Mouse (Mus musculus) brown adipose tissue, adult 24 weeks (tissue): ENCODE results near the gene Jak3. TPM values are rescaled to one million over a fixed set of nuclear protein-coding genes. Genes with fewer than 3 reads are reported as not detected.

ENCODE experiments used
- H3K27ac ChIP-seq: fragments of 200-500 bp; replicated peaks from 2 replicates; pipeline ENCODE4 v1.5.1; 2012; ENCODE audit warnings: low read depth, mild to moderate bottlenecking, low read length
- H3K4me1 ChIP-seq: fragments of 200-500 bp; 2 replicates; pipeline ENCODE4 v1.6.1; 2012; ENCODE audit warnings: low read length, mixed read lengths; ENCODE audit not compliant: control insufficient read depth, insufficient read depth, insufficient read length
- H3K4me3 ChIP-seq: fragments of 200-500 bp; 2 replicates; pipeline ENCODE4 v1.5.1; 2012; ENCODE audit warnings: low read depth, mild to moderate bottlenecking, low read length, moderate library complexity; ENCODE audit not compliant: insufficient read depth
- polyA plus RNA-seq: library from polyadenylated mRNA; stranded (reverse); fragments of >200 nt; gene quantifications from 2 replicates; pipeline ENCODE4 v1.2.4, GENCODE M21; 2012; ENCODE audit not compliant: missing spikeins, insufficient read depth, insufficient read length

The Jak3 gene
- polyA plus RNA-seq: 13.9 and 14.6 TPM in 2 replicates

GRCm38 (mm10) chr8:71676020-71676741 is at the start of gene Jak3:
TSS of gene Jak3 (plus strand) at chr8:71676296.
- Histone ChIP-seq H3K4me1 (peaks cover 33% of the 10 kb centered on the region), H3K27ac (peak within 1 kb of the TSS; percentile 97), H3K4me3 (peak within 1 kb of the TSS; percentile 66)

DNA sequence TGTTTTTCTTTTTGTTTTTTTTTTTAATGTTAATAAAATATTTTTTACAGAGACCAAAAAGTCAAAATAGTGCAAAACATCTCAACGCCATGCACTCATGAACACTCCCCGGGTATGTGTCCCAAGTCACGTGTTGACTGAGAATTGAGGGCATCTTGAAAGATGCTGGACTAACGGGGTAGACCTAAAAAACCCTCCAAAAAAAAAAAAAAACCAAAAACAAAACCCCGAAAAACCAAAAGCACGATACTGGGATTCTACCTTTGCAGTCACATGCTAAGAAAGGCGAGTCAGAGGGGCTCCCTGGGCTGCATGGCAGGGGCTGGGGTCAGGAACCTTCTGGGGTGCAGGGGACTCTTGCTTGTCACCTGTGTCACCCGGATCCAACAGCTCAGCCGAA is 49.3 kb upstream of the Jak3 start:
- peaks cover 19% of the 10 kb centered on the region for H3K4me1 ChIP-seq
- H3K27ac ChIP-seq: 0 out of 2 replicates have a peak overlapping the region, but pooled peaks have one; percentile 91
- H3K4me3 ChIP-seq: no peak overlapping the region

DNA sequence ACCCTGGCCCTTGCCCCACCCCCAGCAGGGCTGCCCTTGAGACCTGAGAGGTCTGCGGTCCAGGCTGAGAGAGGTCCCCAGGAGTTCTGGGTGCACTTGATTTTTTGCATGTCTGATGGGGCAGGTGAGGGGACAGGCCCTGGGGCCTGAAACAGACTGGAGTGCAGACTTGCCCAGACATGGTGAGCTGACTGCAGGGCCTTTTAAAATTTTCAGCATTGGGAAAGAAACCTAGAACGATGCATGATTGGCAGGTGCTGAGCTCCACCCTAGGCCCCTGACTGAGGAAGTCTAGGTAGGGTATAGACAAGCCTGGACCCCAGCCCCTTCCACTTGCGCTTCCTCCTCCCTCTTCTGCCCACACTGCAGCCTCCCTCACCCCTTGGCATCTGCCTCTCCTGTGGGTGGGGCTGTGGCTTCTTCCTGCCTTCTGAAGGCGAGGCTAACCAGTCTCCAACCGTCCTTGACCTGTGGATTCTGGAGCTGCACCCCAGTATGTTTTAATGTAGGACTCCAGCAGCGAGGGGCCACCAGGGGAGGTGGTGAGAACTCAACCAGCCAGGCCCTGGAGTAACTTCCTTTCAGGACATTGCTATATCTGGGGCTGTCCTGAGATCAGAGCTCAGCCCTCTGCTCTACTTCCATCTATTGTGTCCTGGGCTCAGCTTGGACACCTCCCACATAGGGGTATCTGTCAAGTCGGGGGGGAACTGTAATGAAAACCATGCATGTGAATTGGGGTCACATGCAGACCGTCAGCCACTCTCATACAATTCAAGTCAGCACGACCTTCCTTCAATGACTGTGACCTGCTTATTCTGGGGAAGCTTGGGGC is 48.6 kb upstream of the Jak3 start:
- H3K4me1 ChIP-seq: peaks cover 19% of the 10 kb centered on the region
- H3K27ac ChIP-seq: peak overlapping the region; percentile 91
- no peak overlapping the region for H3K4me3 ChIP-seq

GRCm38 (mm10) chr8:71628396-71629095 is 47.5 kb upstream of the Jak3 start:
- Histone ChIP-seq H3K4me3 (peak overlapping the region; percentile 75), H3K27ac (peak overlapping the region; percentile 91), H3K4me1 (peaks cover 19% of the 10 kb centered on the region)

DNA sequence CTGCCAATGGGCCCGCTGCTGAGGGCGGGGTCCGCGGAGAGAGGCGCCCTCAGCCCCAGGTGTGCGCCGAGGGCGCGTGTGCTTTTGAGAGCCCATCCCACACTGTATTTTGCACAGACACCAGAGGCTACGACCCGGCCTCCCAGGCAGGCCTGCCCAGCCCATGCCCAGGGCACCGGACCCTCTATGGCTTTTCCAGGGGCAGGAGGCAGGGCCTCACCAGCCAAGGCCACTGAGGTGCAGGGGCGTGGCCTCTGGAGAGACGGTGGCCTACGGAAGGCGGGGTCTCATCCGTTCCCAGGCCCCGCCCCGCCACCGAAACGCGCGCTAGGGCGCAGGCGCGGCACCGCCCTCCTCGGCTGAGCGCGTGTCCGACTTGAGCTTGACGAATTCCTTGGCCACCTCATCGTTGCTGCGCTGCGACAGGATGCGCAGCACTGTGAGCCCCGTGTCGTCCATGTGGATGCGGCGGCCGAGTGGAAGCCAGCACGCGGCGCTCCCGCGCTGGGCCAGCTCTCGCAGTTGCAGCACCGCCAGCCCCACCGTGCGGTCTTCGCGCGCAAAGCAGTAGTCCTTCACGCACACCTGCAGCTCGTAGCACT is 46.9 kb upstream of the Jak3 start:
- H3K4me1 ChIP-seq: peaks cover 19% of the 10 kb centered on the region
- H3K4me3 ChIP-seq: peak overlapping the region; percentile 75
- H3K27ac ChIP-seq: peak overlapping the region; percentile 57

- H3K27ac ChIP-seq: no peak overlapping the region
- H3K4me3 ChIP-seq: peak overlapping the region; percentile 44
- peaks cover 19% of the 10 kb centered on the region for H3K4me1 ChIP-seq
Observed at GRCm38 (mm10) chr8:71629781-71630212, 46.3 kb upstream of the Jak3 start.

- Histone ChIP-seq H3K4me3 (no peak overlapping the region), H3K27ac (no peak overlapping the region), H3K4me1 (peaks cover 19% of the 10 kb centered on the region)
Observed at GRCm38 (mm10) chr8:71630761-71631160, 45.3 kb upstream of the Jak3 start.

- peaks cover 19% of the 10 kb centered on the region for H3K4me1 ChIP-seq
- no peak overlapping the region for H3K4me3 ChIP-seq
- no peak overlapping the region for H3K27ac ChIP-seq
Observed at GRCm38 (mm10) chr8:71631897-71632296, 44.2 kb upstream of the Jak3 start.

DNA sequence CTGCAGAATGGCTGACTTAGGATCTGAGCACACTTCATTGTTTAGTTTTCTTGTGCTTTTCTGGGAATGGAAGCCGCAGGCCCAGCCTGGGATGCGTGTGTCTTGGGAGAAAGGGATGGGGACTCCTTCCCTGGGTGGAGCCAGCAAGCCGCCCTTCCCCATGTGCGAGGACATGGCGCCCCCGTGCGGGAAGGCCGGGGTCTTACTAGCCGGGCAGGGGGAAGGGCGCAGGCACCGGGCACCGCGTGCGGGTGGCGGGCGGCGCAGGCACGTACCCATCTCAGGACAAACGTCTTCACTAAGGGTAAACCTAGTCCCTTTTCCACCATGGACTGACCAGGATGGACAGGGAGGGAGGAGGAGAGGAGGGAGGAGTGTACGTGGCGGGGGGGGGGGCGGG is 42.9 kb upstream of the Jak3 start:
- Histone ChIP-seq H3K27ac (no peak overlapping the region), H3K4me3 (no peak overlapping the region), H3K4me1 (peaks cover 11% of the 10 kb centered on the region)

DNA sequence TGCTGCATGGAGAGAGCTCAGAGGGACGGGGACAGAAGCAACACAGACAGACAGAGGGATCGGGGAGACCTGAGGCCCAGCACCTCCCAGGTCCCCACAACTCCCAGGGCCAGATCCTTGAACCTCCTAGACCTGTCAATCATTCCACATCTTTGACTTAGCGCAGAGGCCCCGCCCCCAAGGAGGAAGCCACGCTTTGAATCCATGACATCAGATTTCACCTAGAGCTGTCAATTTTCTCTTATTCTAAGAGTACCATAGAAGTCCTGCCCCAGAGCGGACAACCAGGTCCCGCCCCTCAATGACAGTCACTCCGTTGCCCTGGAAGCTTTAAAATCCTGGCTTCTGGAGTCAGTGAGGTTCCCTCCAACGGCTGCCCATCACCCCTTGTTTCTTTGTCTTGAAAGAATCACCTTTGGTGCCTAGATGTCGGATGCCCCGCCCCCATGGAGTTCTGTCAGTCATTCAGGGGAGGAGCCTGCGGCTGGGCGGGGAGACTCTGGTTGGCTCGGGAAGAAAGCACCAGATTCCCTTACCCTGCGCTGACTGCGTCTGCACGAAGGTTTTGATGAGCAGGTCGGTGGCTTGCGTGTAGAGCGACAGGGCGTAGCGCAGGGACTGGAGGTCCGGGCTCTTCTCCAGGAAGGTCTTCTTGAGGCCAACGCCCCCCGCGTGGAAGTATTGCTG is 42.0 kb upstream of the Jak3 start:
- Histone ChIP-seq H3K4me1 (peaks cover 7% of the 10 kb centered on the region; the same call in 1 of the 2 replicates), H3K4me3 (peak overlapping the region; percentile 28; the same call in 1 of the 2 replicates)

DNA sequence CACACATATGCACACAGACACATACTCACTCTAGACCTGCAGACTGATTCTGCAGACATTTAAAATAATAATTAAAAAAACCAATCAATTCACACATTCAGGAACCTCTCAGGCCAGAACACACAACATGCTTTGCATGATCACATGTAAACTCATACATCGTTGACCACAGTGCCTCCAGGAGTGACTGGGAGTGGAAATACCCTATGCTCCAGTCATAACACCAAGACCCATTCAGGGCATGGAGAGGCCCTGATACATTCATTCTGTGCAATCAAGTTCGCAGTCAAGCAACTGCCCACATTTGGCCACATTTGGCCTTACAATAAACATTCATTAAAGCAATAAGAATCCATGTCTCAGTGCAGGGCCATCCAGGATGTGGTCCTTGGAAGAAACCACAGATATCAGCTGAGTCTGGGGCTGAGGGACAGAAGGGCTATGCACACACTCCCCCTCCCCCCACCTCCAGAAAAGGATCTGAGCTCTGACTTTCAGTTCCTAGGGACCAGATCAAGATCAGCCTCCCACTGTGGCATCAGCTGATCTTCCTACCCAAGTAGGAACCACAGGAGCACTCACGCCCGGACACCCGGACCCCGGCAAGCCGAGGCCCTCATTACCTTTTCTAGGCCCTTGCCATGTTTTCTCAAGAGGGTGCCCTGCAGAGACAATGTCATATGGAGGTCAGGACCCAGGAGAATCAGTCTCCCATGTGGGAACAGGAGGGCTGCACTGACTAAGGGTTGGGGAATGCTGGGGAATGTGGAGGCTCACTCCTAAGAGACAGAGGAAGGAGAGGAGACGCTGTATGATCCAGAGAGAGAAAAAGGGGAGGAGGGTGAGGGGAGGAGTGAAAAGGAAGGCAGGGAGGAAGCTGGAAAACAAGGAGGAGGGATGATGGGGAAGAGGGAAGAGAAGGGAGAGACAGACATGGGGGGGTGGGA is 38.7 kb upstream of the Jak3 start:
- H3K4me1 ChIP-seq: no peaks in the 10 kb centered on the region
- no peak overlapping the region for H3K4me3 ChIP-seq
- no peak overlapping the region for H3K27ac ChIP-seq

More for the DNA sequence above, 42.0 kb upstream of the Jak3 start:
- no peak overlapping the region for H3K27ac ChIP-seq

- no peaks in the 10 kb centered on the region for H3K4me1 ChIP-seq
- no peak overlapping the region for H3K27ac ChIP-seq
- no peak overlapping the region for H3K4me3 ChIP-seq
Observed at GRCm38 (mm10) chr8:71638321-71638720, 37.8 kb upstream of the Jak3 start.

DNA sequence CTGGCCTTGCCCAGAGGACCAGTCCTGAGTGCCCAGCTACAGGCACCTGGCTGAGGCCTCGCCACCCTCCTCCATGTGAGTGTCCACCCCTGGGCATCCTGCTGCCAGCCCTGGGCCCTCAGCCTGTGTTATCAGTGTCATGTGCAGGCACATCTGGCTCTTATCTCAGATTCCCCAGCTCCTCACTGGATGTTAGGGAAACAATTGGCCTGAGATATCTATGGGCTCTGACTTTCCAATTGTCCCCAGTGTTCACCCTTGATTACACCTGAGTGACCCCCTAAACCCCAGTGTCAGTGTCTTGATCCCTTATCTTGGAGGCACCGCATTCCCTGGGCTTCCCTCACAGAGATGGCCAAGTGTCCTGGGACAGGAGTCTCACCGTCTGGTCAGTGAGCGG is 36.8 kb upstream of the Jak3 start:
- Histone ChIP-seq H3K4me1 (no peaks in the 10 kb centered on the region), H3K4me3 (no peak overlapping the region), H3K27ac (no peak overlapping the region)
